Mouse (Mus musculus): ENCODE measurements at regions not wholly inside any gene's neighbourhood (a gene's known extent, or its start where the extent isn't known, plus 50 kb on each side); places are given as distances from the start of the nearest gene placed in this dataset.

GRCm38 (mm10) chr14:68447240-68447923 is 846.7 kb downstream of the Synb start:
- TF ChIP-seq CTCF (IDR thresholded peaks at IDR 0.05) = no peak
- in situ Hi-C loops (cut with MboI; ENCODE audit: low pct_unique_long_range_greater_than_20kb) = no loop called here
- ATAC-seq (no peak), DNase-seq (ENCODE audit: low read depth, low spot score) (no peak)
- ChIA-PET POLR2A (no interaction called here), CTCF (interaction anchor here (1.0 kb wide), 1 partner anchor 10 kb away, joined by 5 read pairs; no protein-coding TSS in a partner anchor)
- peaks cover 4% of the 10 kb centered on the region for H3K27me3 ChIP-seq

GRCm38 (mm10) chr14:68433326-68433725 is 860.8 kb downstream of the Synb start:
- ChIA-PET CTCF (no interaction called here), POLR2A (no interaction called here)
- peaks cover 4% of the 10 kb centered on the region for H3K27me3 ChIP-seq
- DNase-seq (ENCODE audit: low read depth, low spot score) (no peak), ATAC-seq (no peak)
- in situ Hi-C loops (cut with MboI; ENCODE audit: low pct_unique_long_range_greater_than_20kb) = no loop called here
- no peak for TF ChIP-seq CTCF (IDR thresholded peaks at IDR 0.05)

- POLR2A ChIA-PET = no interaction called here
- CTCF ChIA-PET = no interaction called here
- no peak for DNase-seq (ENCODE audit: low read depth, low spot score)
- no peak for TF ChIP-seq CTCF (IDR thresholded peaks at IDR 0.05)
- ATAC-seq = no peak
- H3K27me3 ChIP-seq = peaks cover 4% of the 10 kb centered on the region
- in situ Hi-C loops (cut with MboI; ENCODE audit: low pct_unique_long_range_greater_than_20kb) = no loop called here
Measured at GRCm38 (mm10) chr14:68432111-68432510, 862.0 kb downstream of the Synb start.

GRCm38 (mm10) chr14:68427235-68427634 is 866.9 kb downstream of the Synb start:
- H3K27me3 ChIP-seq = no peaks in the 10 kb centered on the region
- CTCF ChIA-PET = no interaction called here
- DNase-seq (ENCODE audit: low read depth, low spot score) (no peak), ATAC-seq (no peak)
- in situ Hi-C loops (cut with MboI; ENCODE audit: low pct_unique_long_range_greater_than_20kb) = no loop called here
- POLR2A ChIA-PET = no interaction called here
- TF ChIP-seq CTCF (IDR thresholded peaks at IDR 0.05) = no peak

GRCm38 (mm10) chr14:68392440-68392839 is 901.7 kb downstream of the Synb start:
- ATAC-seq (no peak), DNase-seq (ENCODE audit: low read depth, low spot score) (no peak)
- ChIA-PET POLR2A (interaction anchor here (0.6 kb wide), 1 partner anchor 429 kb away, joined by 3 read pairs; no protein-coding TSS in a partner anchor), CTCF (no interaction called here)
- peaks cover 8% of the 10 kb centered on the region for H3K27me3 ChIP-seq
- no peak for TF ChIP-seq CTCF (IDR thresholded peaks at IDR 0.05)
- in situ Hi-C loops (cut with MboI; ENCODE audit: low pct_unique_long_range_greater_than_20kb) = no loop called here

GRCm38 (mm10) chr14:68391875-68392274 is 902.2 kb downstream of the Synb start:
- no peak for ATAC-seq
- CTCF ChIA-PET = no interaction called here
- in situ Hi-C loops (cut with MboI; ENCODE audit: low pct_unique_long_range_greater_than_20kb) = no loop called here
- H3K27me3 ChIP-seq = peaks cover 11% of the 10 kb centered on the region
- no peak for DNase-seq (ENCODE audit: low read depth, low spot score)
- POLR2A ChIA-PET = interaction anchor here (0.6 kb wide), 1 partner anchor 429 kb away, joined by 3 read pairs; no protein-coding TSS in a partner anchor
- no peak for TF ChIP-seq CTCF (IDR thresholded peaks at IDR 0.05)

- DNase-seq (ENCODE audit: low read depth, low spot score) = no peak
- CTCF ChIA-PET = no interaction called here
Measured at GRCm38 (mm10) chr14:68381741-68382140, 912.4 kb downstream of the Synb start.

GRCm38 (mm10) chr14:68367696-68368095 is 926.4 kb downstream of the Synb start:
- POLR2A ChIA-PET = no interaction called here
- DNase-seq (ENCODE audit: low read depth, low spot score) (no peak), ATAC-seq (no peak)
- no peak for TF ChIP-seq CTCF (IDR thresholded peaks at IDR 0.05)
- H3K27me3 ChIP-seq = peaks cover 30% of the 10 kb centered on the region
- CTCF ChIA-PET = no interaction called here
- in situ Hi-C loops (cut with MboI; ENCODE audit: low pct_unique_long_range_greater_than_20kb) = no loop called here

More at GRCm38 (mm10) chr14:68381741-68382140, 912.4 kb downstream of the Synb start:
- TF ChIP-seq CTCF (IDR thresholded peaks at IDR 0.05) = no peak
- in situ Hi-C loops (cut with MboI; ENCODE audit: low pct_unique_long_range_greater_than_20kb) = no loop called here
- POLR2A ChIA-PET = no interaction called here
- H3K27me3 ChIP-seq = peaks cover 11% of the 10 kb centered on the region
- no peak for ATAC-seq

GRCm38 (mm10) chr14:68363892-68364291 is 930.2 kb downstream of the Synb start:
- no peak for ATAC-seq
- no peak for DNase-seq (ENCODE audit: low read depth, low spot score)
- in situ Hi-C loops (cut with MboI; ENCODE audit: low pct_unique_long_range_greater_than_20kb) = no loop called here
- ChIA-PET POLR2A (no interaction called here), CTCF (no interaction called here)
- TF ChIP-seq CTCF (IDR thresholded peaks at IDR 0.05) = no peak
- H3K27me3 ChIP-seq = peaks cover 50% of the 10 kb centered on the region

- H3K27me3 ChIP-seq = peaks cover 64% of the 10 kb centered on the region
- CTCF ChIA-PET = no interaction called here
- no peak for DNase-seq (ENCODE audit: low read depth, low spot score)
- no peak for TF ChIP-seq CTCF (IDR thresholded peaks at IDR 0.05)
- no peak for ATAC-seq
- in situ Hi-C loops (cut with MboI; ENCODE audit: low pct_unique_long_range_greater_than_20kb) = no loop called here
- POLR2A ChIA-PET = no interaction called here
Measured at GRCm38 (mm10) chr14:68361998-68362397, 932.1 kb downstream of the Synb start.

- peaks cover 63% of the 10 kb centered on the region for H3K27me3 ChIP-seq
- POLR2A ChIA-PET = no interaction called here
- TF ChIP-seq CTCF (IDR thresholded peaks at IDR 0.05) = no peak
- CTCF ChIA-PET = no interaction called here
- in situ Hi-C loops (cut with MboI; ENCODE audit: low pct_unique_long_range_greater_than_20kb) = no loop called here
- ATAC-seq (no peak), DNase-seq (ENCODE audit: low read depth, low spot score) (no peak)
Measured at GRCm38 (mm10) chr14:68361481-68361880, 932.6 kb downstream of the Synb start.

GRCm38 (mm10) chr14:68356396-68356795 is 937.7 kb downstream of the Synb start:
- H3K27me3 ChIP-seq = peaks cover 57% of the 10 kb centered on the region
- in situ Hi-C loops (cut with MboI; ENCODE audit: low pct_unique_long_range_greater_than_20kb) = no loop called here
- DNase-seq (ENCODE audit: low read depth, low spot score) = no peak
- no peak for TF ChIP-seq CTCF (IDR thresholded peaks at IDR 0.05)
- CTCF ChIA-PET = no interaction called here
- no peak for ATAC-seq
- POLR2A ChIA-PET = no interaction called here
